ENCODE assay signal across 17 mouse cellular contexts in genomic region chrX:11533871-11534270, GRCm38 (mm10).
A peak's percentile ranks its signal among the peaks of the same experiment; 100 is the strongest.
DNase-seq lines count a peak whose midpoint lies in the region; ATAC-seq and TF ChIP-seq lines count a peak whose summit lies in the region.
"Had no signal": no experiment of that assay in that cellular context is flagged by ENCODE, and none has a peak within 500 bp of the region (broad histone marks: within the 10 kb centered on the region; RNA-seq: fewer than 3 reads in every experiment).

No protein-coding gene starts in this region.

- H3K27me3 ChIP-seq in intestine, embryonic 15.5 days (replicated peaks), result no peaks in the 10 kb centered on the region
- H3K27me3 ChIP-seq: stomach, embryonic 15.5 days had no signal

- TF ChIP-seq CTCF in left cerebral cortex, adult 2 months (IDR thresholded peaks at IDR 0.05), result no peak

- H3K4me1 ChIP-seq in intestine, embryonic 15.5 days (replicated peaks), result no peaks in the 10 kb centered on the region
- H3K4me1 ChIP-seq: embryonic facial prominence, embryonic 13.5 days; limb, embryonic 13.5 days; stomach, embryonic 15.5 days had no signal

- H3K4me3 ChIP-seq in left cerebral cortex, adult 2 months, result no peak overlapping the region
- H3K4me3 ChIP-seq in intestine, embryonic 15.5 days (replicated peaks), result no peak overlapping the region
- H3K4me3 ChIP-seq: embryonic facial prominence, embryonic 13.5 days; heart, adult 2 months; limb, embryonic 13.5 days; stomach, embryonic 15.5 days had no signal

- peak; percentile 98 for ATAC-seq in frontal cortex, adult (ENCODE audit: low TSS enrichment)
- ATAC-seq in intestine, embryonic 15.5 days, result no peak

- intact Hi-C loops in left cerebral cortex, postnatal 36 days (cut with DNase I), result no loop called here
- intact Hi-C loops in left cerebral cortex, adult 2 months (cut with DNase I), result no loop called here

- no peak overlapping the region for H3K4me2 ChIP-seq in intestine, embryonic 15.5 days (replicated peaks)
- H3K4me2 ChIP-seq: embryonic facial prominence, embryonic 13.5 days; limb, embryonic 13.5 days; stomach, embryonic 15.5 days had no signal

- no peaks in the 10 kb centered on the region for H3K9me3 ChIP-seq in intestine, embryonic 15.5 days
- H3K9me3 ChIP-seq: embryonic facial prominence, embryonic 13.5 days; limb, embryonic 13.5 days; stomach, embryonic 15.5 days had no signal

- no peak for DNase-seq in frontal cortex, postnatal 14 days (ENCODE audit: low spot score in 2 of 2)
- peak; percentile 22 to 34 for DNase-seq in left cerebral cortex, postnatal 36 days (ENCODE audit: low spot score in 2 of 2)
- DNase-seq in left cerebral cortex, adult 2 months (ENCODE audit: extremely low spot score in 1 of 2, low spot score in 2 of 2), result no peak
- peak; percentile 38 for DNase-seq in layer of hippocampus, adult 9-11 months
- DNase-seq in right cerebral cortex, postnatal 14 days, result peak; percentile 23
- DNase-seq in thymus, postnatal 0 days (ENCODE audit: low spot score), result no peak
- DNase-seq: cerebellum, adult 2 months; heart, adult 2 months; heart, postnatal 10 days; kidney, postnatal 25 days; lung, adult 18-20 months; thymus, postnatal 36 days had no signal

- H3K9ac ChIP-seq in intestine, embryonic 15.5 days, result no peak overlapping the region
- H3K9ac ChIP-seq: embryonic facial prominence, embryonic 13.5 days; limb, embryonic 13.5 days; stomach, embryonic 15.5 days had no signal

- H3K36me3 ChIP-seq in intestine, embryonic 15.5 days, result no peaks in the 10 kb centered on the region
- H3K36me3 ChIP-seq: embryonic facial prominence, embryonic 13.5 days; limb, embryonic 13.5 days; stomach, embryonic 15.5 days had no signal

- 73% methylated on average over 8 of the region's 8 CpGs for WGBS in intestine, embryonic 15.5 days

- H3K27ac ChIP-seq in left cerebral cortex, adult 2 months, result no peak overlapping the region
- H3K27ac ChIP-seq in intestine, embryonic 15.5 days, result no peak overlapping the region
- H3K27ac ChIP-seq: embryonic facial prominence, embryonic 13.5 days; heart, adult 2 months; limb, embryonic 13.5 days; stomach, embryonic 15.5 days had no signal

Comparison
In these comparisons a context has a peak if more than half of its experiments do, and no peak if none do; other contexts are left out.
1. DNase-seq: peak in left cerebral cortex, postnatal 36 days (2 of 2), layer of hippocampus, adult 9-11 months (single experiment) and right cerebral cortex, postnatal 14 days (single experiment); none in frontal cortex, postnatal 14 days (0 of 2), left cerebral cortex, adult 2 months (0 of 2) and thymus, postnatal 0 days (single experiment).